8 mouse cellular contexts compared by ENCODE assay signal in genomic region chr2:32834496-32834895, GRCm38 (mm10). TPM values are rescaled to one million over a fixed set of nuclear protein-coding genes. Genes with fewer than 3 reads are reported as not detected.
DNase-seq lines count a peak whose midpoint lies in the region; ATAC-seq and TF ChIP-seq lines count a peak whose summit lies in the region.

No protein-coding gene starts in this region.

- no peaks in the 10 kb centered on the region for H3K9me3 ChIP-seq in limb, embryonic 15.5 days

- peak; percentile 65 to 72; a peak in 2 of 4 replicates for ATAC-seq in hematopoietic stem cell, adult 5-6 weeks (replicated peaks in 1 of 2; ENCODE audit: insufficient read depth in 1 of 2, low FRiP score in 2 of 2, low TSS enrichment in 1 of 2, low read depth in 1 of 2, poor library complexity in 2 of 2, severe bottlenecking in 2 of 2)
- ATAC-seq in limb, embryonic 15.5 days (ENCODE audit: insufficient number of reproducible peaks, low FRiP score, low TSS enrichment, low read depth), result no peak

- H3K4me3 ChIP-seq in layer of hippocampus, adult 2 months, result no peak overlapping the region
- no peak overlapping the region for H3K4me3 ChIP-seq in limb, embryonic 15.5 days
- no peak overlapping the region for H3K4me3 ChIP-seq in thymus, adult 2 months (ENCODE audit: control insufficient read depth, insufficient read depth, low read length)

- H3K4me2 ChIP-seq in limb, embryonic 15.5 days, result no peak overlapping the region

- peaks cover 21% of the 10 kb centered on the region for H3K4me1 ChIP-seq in limb, embryonic 15.5 days
- peaks cover 9% of the 10 kb centered on the region for H3K4me1 ChIP-seq in thymus, adult 2 months (replicated peaks; ENCODE audit: control insufficient read depth, insufficient read depth, low read length)

- no peak for TF ChIP-seq CTCF in layer of hippocampus, adult 2 months (conservative IDR thresholded peaks at IDR 0.05)
- TF ChIP-seq CTCF in thymus, adult 2 months (IDR thresholded peaks at IDR 0.05; ENCODE audit: borderline replicate concordance, control insufficient read depth, extremely low read depth, insufficient read depth, low read length, poor library complexity), result no peak

- no peak overlapping the region for H3K9ac ChIP-seq in limb, embryonic 15.5 days

- no peaks in the 10 kb centered on the region for H3K36me3 ChIP-seq in limb, embryonic 15.5 days
- H3K36me3 ChIP-seq in thymus, adult 2 months (ENCODE audit: control insufficient read depth, insufficient read depth, low read length), result no peaks in the 10 kb centered on the region

- DNase-seq in layer of hippocampus, adult 2 months (ENCODE audit: low spot score in 2 of 2), result no peak
- DNase-seq in layer of hippocampus, postnatal 10 days (ENCODE audit: low spot score in 2 of 2), result no peak
- peak; percentile 72 for DNase-seq in brain, adult 2 months (ENCODE audit: low read depth, low spot score)
- peak; percentile 49 for DNase-seq in thymus, adult 2 months
- DNase-seq in layer of hippocampus, adult 18-20 months (ENCODE audit: low spot score in 2 of 2), result no peak
- DNase-seq in cerebellum, postnatal 14 days, result no peak

- TF ChIP-seq POLR2A in thymus, adult 2 months (IDR thresholded peaks at IDR 0.05; ENCODE audit: control insufficient read depth, extremely low read depth, insufficient read depth, low read length, poor library complexity), result no peak

- WGBS in limb, embryonic 15.5 days, result 40% methylated on average over 7 of the region's 7 CpGs
- 12% methylated on average over 7 of the region's 7 CpGs for WGBS in thymus, adult 2 months

- no peaks in the 10 kb centered on the region for H3K27me3 ChIP-seq in limb, embryonic 15.5 days
- H3K27me3 ChIP-seq in thymus, adult 2 months (ENCODE audit: control insufficient read depth, insufficient read depth, low read length), result no peaks in the 10 kb centered on the region

- H3K27ac ChIP-seq in layer of hippocampus, adult 2 months, result peak overlapping the region; percentile 72
- H3K27ac ChIP-seq in limb, embryonic 15.5 days, result peak overlapping the region; percentile 71
- H3K27ac ChIP-seq in thymus, adult 2 months (ENCODE audit: control insufficient read depth, insufficient read depth, low read length), result peak overlapping the region; percentile 76

RNA-seq across cellular contexts. Expression of gene Stxbp1, which starts 12.5 kb away (rescaled TPM):
- total RNA-seq in layer of hippocampus, adult 2 months (2021), result 100 to 1,000 TPM; 550 to 603 TPM
- total RNA-seq in layer of hippocampus, postnatal 10 days (2021), result 100 to 1,000 TPM; 525 to 547 TPM
- 5.2 and 6.2 TPM in 2 replicates for total RNA-seq in hematopoietic stem cell, adult 5-6 weeks (2017)
- 16.7 and 17.9 TPM in 2 replicates for polyA plus RNA-seq in limb, embryonic 15.5 days (2015; fragmentation: Nextera tagmentation; extraction: Ambion mirVana)
- 6.6 and 8.3 TPM in 2 replicates for polyA plus RNA-seq in thymus, adult 2 months (2012; rRNA removed)
- total RNA-seq in layer of hippocampus, adult 18-20 months (2021), result 100 to 1,000 TPM; 613 to 617 TPM

RNA-seq across cellular contexts. Expression of gene Fam129b, which starts 41.4 kb away (rescaled TPM):
- 10 to 100 TPM; 14.5 to 14.9 TPM for total RNA-seq in layer of hippocampus, adult 2 months (2021)
- total RNA-seq in layer of hippocampus, postnatal 10 days (2021), result 10 to 100 TPM; 22.6 to 26.3 TPM
- total RNA-seq in hematopoietic stem cell, adult 5-6 weeks (2017), result 26.5 and 33.9 TPM in 2 replicates
- 138 and 152 TPM in 2 replicates for polyA plus RNA-seq in limb, embryonic 15.5 days (2015; fragmentation: Nextera tagmentation; extraction: Ambion mirVana)
- polyA plus RNA-seq in thymus, adult 2 months (2012; rRNA removed), result 20.8 and 22.9 TPM in 2 replicates
- total RNA-seq in layer of hippocampus, adult 18-20 months (2021), result 10 to 100 TPM; 18.0 to 21.1 TPM

RNA-seq across cellular contexts. Expression of gene Cfap157, which starts 50.3 kb away (rescaled TPM):
- total RNA-seq in layer of hippocampus, adult 2 months (2021), result 1 to 10 TPM in 1 of 2 experiments, not detected in 1; 2.0 TPM
- under 1 TPM; 0.75 to 0.76 TPM for total RNA-seq in layer of hippocampus, postnatal 10 days (2021)
- total RNA-seq in hematopoietic stem cell, adult 5-6 weeks (2017), result not detected in 2 replicates
- polyA plus RNA-seq in limb, embryonic 15.5 days (2015; fragmentation: Nextera tagmentation; extraction: Ambion mirVana), result 0.37 and 1.0 TPM in 2 replicates
- 0.11 and 0.27 TPM in 2 replicates for polyA plus RNA-seq in thymus, adult 2 months (2012; rRNA removed)
- total RNA-seq in layer of hippocampus, adult 18-20 months (2021), result 1 to 10 TPM; 1.5 to 1.7 TPM

RNA-seq across cellular contexts. Expression of gene Ptrh1, which starts 58.9 kb away (rescaled TPM):
- 1 to 10 TPM; 5.9 to 6.4 TPM for total RNA-seq in layer of hippocampus, adult 2 months (2021)
- 10 to 100 TPM in 1 of 2 experiments, 1 to 10 TPM in 1; 5.4 to 11.5 TPM for total RNA-seq in layer of hippocampus, postnatal 10 days (2021)
- total RNA-seq in hematopoietic stem cell, adult 5-6 weeks (2017), result 1.5 and 2.8 TPM in 2 replicates
- polyA plus RNA-seq in limb, embryonic 15.5 days (2015; fragmentation: Nextera tagmentation; extraction: Ambion mirVana), result 6.6 and 7.2 TPM in 2 replicates
- 36.5 and 43.4 TPM in 2 replicates for polyA plus RNA-seq in thymus, adult 2 months (2012; rRNA removed)
- total RNA-seq in layer of hippocampus, adult 18-20 months (2021), result 1 to 10 TPM; 6.0 to 7.5 TPM

RNA-seq across cellular contexts. Expression of gene Ttc16, which starts 59.1 kb away (rescaled TPM):
- under 1 TPM; 0.69 to 0.82 TPM for total RNA-seq in layer of hippocampus, adult 2 months (2021)
- total RNA-seq in layer of hippocampus, postnatal 10 days (2021), result under 1 TPM; 0.71 to 0.94 TPM
- not detected in 2 replicates for total RNA-seq in hematopoietic stem cell, adult 5-6 weeks (2017)
- 0.12 and 0.13 TPM in 2 replicates for polyA plus RNA-seq in limb, embryonic 15.5 days (2015; fragmentation: Nextera tagmentation; extraction: Ambion mirVana)
- 1.9 and 2.3 TPM in 2 replicates for polyA plus RNA-seq in thymus, adult 2 months (2012; rRNA removed)
- total RNA-seq in layer of hippocampus, adult 18-20 months (2021), result 1 to 10 TPM in 1 of 2 experiments, under 1 TPM in 1; 0.94 to 1.2 TPM

Comparison
In these comparisons a context has a peak if more than half of its experiments do, and no peak if none do; other contexts are left out.
1. DNase-seq: peak in brain, adult 2 months (single experiment) and thymus, adult 2 months (single experiment); none in layer of hippocampus, adult 2 months (0 of 2), layer of hippocampus, postnatal 10 days (0 of 2), layer of hippocampus, adult 18-20 months (0 of 2) and cerebellum, postnatal 14 days (0 of 2).
2. RNA of gene Stxbp1, which starts 12.5 kb away (total RNA-seq): 613 to 617 TPM in layer of hippocampus, adult 18-20 months, 550 to 603 TPM in layer of hippocampus, adult 2 months and 525 to 547 TPM in layer of hippocampus, postnatal 10 days; 5.2 to 6.2 TPM in hematopoietic stem cell, adult 5-6 weeks; every median in the first group is over 10 times any median in the second.
3. Peak in every context shown above with its lines, with median percentiles within 50 percentile points of each other: H3K27ac ChIP-seq.